Mouse (Mus musculus) intestine, embryonic 16.5 days (tissue): Measurements from ENCODE around the gene Phkb. TPM values are rescaled to one million over a fixed set of nuclear protein-coding genes. Genes with fewer than 3 reads are reported as not detected.
"Not testable (repeated sequence)": the region's sequence is repeated elsewhere in the genome, so short reads cannot be mapped to it uniquely, and the experiment has no call there.

Experiments
- ATAC-seq: fragments of 200-750 bp; cut with Nextera tagmentation; 2 replicates; pipeline ENCODE4 v1.8.0; 2017; ENCODE audit warnings: moderate TSS enrichment, moderate library complexity
- H3K27ac ChIP-seq: fragments of 300-500 bp; sonication (generic); 2 replicates; pipeline ENCODE4 v1.5.1; 2014; ENCODE audit warnings: mild to moderate bottlenecking, low read length
- H3K27me3 ChIP-seq: fragments of 300-500 bp; sonication (generic); replicated peaks from 2 replicates; pipeline ENCODE4 v1.6.1; 2014; ENCODE audit warnings: low read length, control low read depth, mixed read lengths; ENCODE audit not compliant: control insufficient read depth, insufficient read depth
- H3K36me3 ChIP-seq: fragments of 300-500 bp; sonication (generic); 2 replicates; pipeline ENCODE4 v1.6.1; 2014; ENCODE audit warnings: low read length, control low read depth; ENCODE audit not compliant: control insufficient read depth, insufficient read depth
- H3K4me1 ChIP-seq: fragments of 300-500 bp; sonication (generic); 2 replicates; pipeline ENCODE4 v1.6.1; 2014; ENCODE audit warnings: low read length, control low read depth, mixed read lengths; ENCODE audit not compliant: control insufficient read depth, insufficient read depth
- H3K4me2 ChIP-seq: fragments of 300-500 bp; sonication (generic); 2 replicates; pipeline ENCODE4 v1.6.1; 2014; ENCODE audit warnings: low read depth, low read length, control low read depth
- H3K4me3 ChIP-seq: fragments of 300-500 bp; sonication (generic); 2 replicates; pipeline ENCODE4 v1.5.1; 2014; ENCODE audit warnings: mild to moderate bottlenecking, low read length
- H3K9ac ChIP-seq: fragments of 300-500 bp; sonication (generic); 2 replicates; pipeline ENCODE4 v1.6.1; 2014; ENCODE audit warnings: low read depth, low read length
- H3K9me3 ChIP-seq: fragments of 300-500 bp; sonication (generic); 2 replicates; pipeline ENCODE4 v1.6.1; 2016; ENCODE audit warnings: low read length, control low read depth; ENCODE audit not compliant: control insufficient read depth
- WGBS: fragments of 180-500 bp; shearing (Covaris S2); extraction: QIAGEN DNeasy Blood & Tissue Kit; methylation state at CpG from one replicate; pipeline ENCODE4 v1.1.7; 2014; 5-methylcytosine and 5-hydroxymethylcytosine counted together
- polyA plus RNA-seq: library from polyadenylated mRNA; unstranded; fragments of >200 nt; fragmentation: Nextera tagmentation; extraction: Ambion mirVana; gene quantifications from 2 replicates; pipeline ENCODE4 v1.2.1, GENCODE M21; 2015

Phkb gene
- polyA plus RNA-seq, 1 experiment from 2014 or later = 26.3 TPM

- H3K9me3 ChIP-seq, H3K4me3 ChIP-seq, H3K4me2 ChIP-seq, H3K4me1 ChIP-seq, H3K27me3 ChIP-seq, H3K9ac ChIP-seq, H3K27ac ChIP-seq, H3K36me3 ChIP-seq: not testable (repeated sequence)
- WGBS = 48% methylated on average over 11 of the region's 11 CpGs
- ATAC-seq = peak; percentile 73
These were observed 16.6 kb downstream of the Phkb start for GRCm38 (mm10) chr8:85857227-85857896.

- H3K4me2 ChIP-seq = no peak overlapping the region
- H3K36me3 ChIP-seq = no peaks in the 10 kb centered on the region
- no peak for ATAC-seq
- H3K27ac ChIP-seq = no peak overlapping the region
- no peak overlapping the region for H3K4me3 ChIP-seq
- WGBS = 74% methylated on average over 5 of the region's 5 CpGs
- H3K4me1 ChIP-seq = no peaks in the 10 kb centered on the region
- H3K27me3 ChIP-seq = no peaks in the 10 kb centered on the region
- H3K9ac ChIP-seq = no peak overlapping the region
- no peaks in the 10 kb centered on the region for H3K9me3 ChIP-seq
These were observed 19.9 kb downstream of the Phkb start for GRCm38 (mm10) chr8:85860612-85861011.

- Histone ChIP-seq H3K27ac (no peak overlapping the region), H3K4me2 (no peak overlapping the region)
- ATAC-seq = no peak
These were observed 21.6 kb downstream of the Phkb start for GRCm38 (mm10) chr8:85862381-85862780.

GRCm38 (mm10) chr8:85871660-85872059, 30.9 kb downstream of the Phkb start:
- ATAC-seq = no peak; the same call in 1 of the 2 replicates
- 51% methylated on average over 2 of the region's 2 CpGs for WGBS
- no peak overlapping the region for H3K27ac ChIP-seq

More at GRCm38 (mm10) chr8:85862381-85862780, 21.6 kb downstream of the Phkb start:
- H3K27me3 ChIP-seq = no peaks in the 10 kb centered on the region
- WGBS = 64% methylated on average over 1 of the region's 1 CpGs
- no peak overlapping the region for H3K9ac ChIP-seq
- H3K9me3 ChIP-seq = no peaks in the 10 kb centered on the region
- no peaks in the 10 kb centered on the region for H3K36me3 ChIP-seq
- no peak overlapping the region for H3K4me3 ChIP-seq
- no peaks in the 10 kb centered on the region for H3K4me1 ChIP-seq

GRCm38 (mm10) chr8:85877976-85878375, 37.2 kb downstream of the Phkb start:
- no peak overlapping the region for H3K4me3 ChIP-seq
- no peaks in the 10 kb centered on the region for H3K27me3 ChIP-seq
- H3K4me1 ChIP-seq = no peaks in the 10 kb centered on the region
- no peak overlapping the region for H3K27ac ChIP-seq
- H3K36me3 ChIP-seq = no peaks in the 10 kb centered on the region
- WGBS = 87% methylated on average over 8 of the region's 8 CpGs
- H3K9ac ChIP-seq = no peak overlapping the region
- H3K9me3 ChIP-seq = no peaks in the 10 kb centered on the region
- no peak for ATAC-seq
- no peak overlapping the region for H3K4me2 ChIP-seq

More at GRCm38 (mm10) chr8:85871660-85872059, 30.9 kb downstream of the Phkb start:
- H3K4me3 ChIP-seq = no peak overlapping the region
- no peaks in the 10 kb centered on the region for H3K27me3 ChIP-seq
- H3K36me3 ChIP-seq = no peaks in the 10 kb centered on the region
- 0 out of 2 replicates have a peak, but pooled peaks cover 3% of the 10 kb centered on the region for H3K4me1 ChIP-seq
- H3K9me3 ChIP-seq = no peaks in the 10 kb centered on the region
- no peak overlapping the region for H3K9ac ChIP-seq
- H3K4me2 ChIP-seq = no peak overlapping the region

GRCm38 (mm10) chr8:85879624-85880023, 38.9 kb downstream of the Phkb start:
- H3K4me2 ChIP-seq = no peak overlapping the region
- H3K9ac ChIP-seq = no peak overlapping the region
- no peak overlapping the region for H3K27ac ChIP-seq
- WGBS = 92% methylated on average over 7 of the region's 7 CpGs
- H3K36me3 ChIP-seq = no peaks in the 10 kb centered on the region
- H3K4me1 ChIP-seq = no peaks in the 10 kb centered on the region
- no peak for ATAC-seq
- no peaks in the 10 kb centered on the region for H3K9me3 ChIP-seq
- no peaks in the 10 kb centered on the region for H3K27me3 ChIP-seq
- H3K4me3 ChIP-seq = no peak overlapping the region

GRCm38 (mm10) chr8:85884811-85885210, 44.1 kb downstream of the Phkb start:
- Histone ChIP-seq H3K27ac (no peak overlapping the region), H3K9me3 (no peaks in the 10 kb centered on the region), H3K4me1 (no peaks in the 10 kb centered on the region), H3K36me3 (no peaks in the 10 kb centered on the region), H3K4me2 (no peak overlapping the region), H3K4me3 (no peak overlapping the region), H3K9ac (no peak overlapping the region), H3K27me3 (no peaks in the 10 kb centered on the region)
- no peak for ATAC-seq
- WGBS = 95% methylated on average over 3 of the region's 3 CpGs

GRCm38 (mm10) chr8:85897636-85898035, 56.9 kb downstream of the Phkb start:
- no peak overlapping the region for H3K27ac ChIP-seq

GRCm38 (mm10) chr8:85924991-85925390, 84.2 kb downstream of the Phkb start:
- Histone ChIP-seq H3K9me3 (no peaks in the 10 kb centered on the region), H3K9ac (no peak overlapping the region), H3K27me3 (no peaks in the 10 kb centered on the region), H3K4me2 (no peak overlapping the region), H3K4me1 (no peaks in the 10 kb centered on the region), H3K4me3 (no peak overlapping the region), H3K27ac (no peak overlapping the region), H3K36me3 (no peaks in the 10 kb centered on the region)
- ATAC-seq = no peak

More at GRCm38 (mm10) chr8:85897636-85898035, 56.9 kb downstream of the Phkb start:
- no peak overlapping the region for H3K4me2 ChIP-seq
- WGBS = 97% methylated on average over 2 of the region's 2 CpGs
- no peak for ATAC-seq
- no peaks in the 10 kb centered on the region for H3K4me1 ChIP-seq
- H3K9ac ChIP-seq = no peak overlapping the region
- no peaks in the 10 kb centered on the region for H3K27me3 ChIP-seq
- no peaks in the 10 kb centered on the region for H3K9me3 ChIP-seq
- H3K36me3 ChIP-seq = no peaks in the 10 kb centered on the region
- H3K4me3 ChIP-seq = no peak overlapping the region

GRCm38 (mm10) chr8:85925574-85925973, 84.8 kb downstream of the Phkb start:
- H3K4me3 ChIP-seq = no peak overlapping the region
- no peak overlapping the region for H3K4me2 ChIP-seq
- H3K27me3 ChIP-seq = no peaks in the 10 kb centered on the region
- no peak overlapping the region for H3K9ac ChIP-seq
- 93% methylated on average over 1 of the region's 1 CpGs for WGBS
- no peaks in the 10 kb centered on the region for H3K9me3 ChIP-seq
- no peaks in the 10 kb centered on the region for H3K36me3 ChIP-seq
- no peak for ATAC-seq
- H3K4me1 ChIP-seq = no peaks in the 10 kb centered on the region
- H3K27ac ChIP-seq = no peak overlapping the region
